In genomic region chr10:99261151-99261635, GRCm38 (mm10) we compare ENCODE assay signal across 8 mouse cellular contexts. TPM values are rescaled to one million over a fixed set of nuclear protein-coding genes. Genes with fewer than 3 reads are reported as not detected.
DNase-seq lines count a peak whose midpoint lies in the region; ATAC-seq and TF ChIP-seq lines count a peak whose summit lies in the region.

No protein-coding gene starts in this region.

- DNase-seq in thymus, adult 2 months = no peak
- DNase-seq in thymus, postnatal 4 days = no peak
- DNase-seq in cerebellum, postnatal 36 days = peak; percentile 75 to 80
- peak; percentile 84 for DNase-seq in limb, embryonic 11.5 days (ENCODE audit: low spot score)
- no peak for DNase-seq in spleen, adult 18-20 months
- DNase-seq in adrenal gland, postnatal 14 days = no peak

- no peaks in the 10 kb centered on the region for H3K27me3 ChIP-seq in thymus, adult 2 months (ENCODE audit: control insufficient read depth, insufficient read depth, low read length)
- no peaks in the 10 kb centered on the region for H3K27me3 ChIP-seq in limb, embryonic 11.5 days (ENCODE audit: control insufficient read depth, insufficient read depth, low read length)
- no peaks in the 10 kb centered on the region for H3K27me3 ChIP-seq in neural tube, embryonic 12.5 days (replicated peaks)

- peak overlapping the region; percentile 67 for H3K4me2 ChIP-seq in limb, embryonic 11.5 days (ENCODE audit: low read depth, severe bottlenecking)
- H3K4me2 ChIP-seq in neural tube, embryonic 12.5 days (replicated peaks) = peak overlapping the region; percentile 85

- no peaks in the 10 kb centered on the region for H3K36me3 ChIP-seq in thymus, adult 2 months (ENCODE audit: control insufficient read depth, insufficient read depth, low read length)
- H3K36me3 ChIP-seq in limb, embryonic 11.5 days (ENCODE audit: control insufficient read depth, insufficient read depth, low read length) = no peaks in the 10 kb centered on the region
- H3K36me3 ChIP-seq in neural tube, embryonic 12.5 days = no peaks in the 10 kb centered on the region

- H3K4me1 ChIP-seq in thymus, adult 2 months (replicated peaks; ENCODE audit: control insufficient read depth, insufficient read depth, low read length) = peaks cover 21% of the 10 kb centered on the region
- 0 out of 2 replicates have a peak, but pooled peaks cover 3% of the 10 kb centered on the region for H3K4me1 ChIP-seq in limb, embryonic 11.5 days (ENCODE audit: control insufficient read depth, insufficient read depth, low read length)
- peaks cover 31% of the 10 kb centered on the region for H3K4me1 ChIP-seq in neural tube, embryonic 12.5 days

- peak; percentile 11 for ATAC-seq in granulocyte monocyte progenitor cell, adult 5-6 weeks (replicated peaks; ENCODE audit: poor library complexity, severe bottlenecking)
- peak; percentile 1; the same call in 1 of the 2 replicates for ATAC-seq in limb, embryonic 11.5 days (ENCODE audit: insufficient number of reproducible peaks, low FRiP score, low TSS enrichment, low read depth)
- peak; percentile 8 for ATAC-seq in neural tube, embryonic 12.5 days (ENCODE audit: low FRiP score, low read depth)

- TF ChIP-seq POLR2A in thymus, adult 2 months (IDR thresholded peaks at IDR 0.05; ENCODE audit: control insufficient read depth, extremely low read depth, insufficient read depth, low read length, poor library complexity) = no peak

- no peaks in the 10 kb centered on the region for H3K9me3 ChIP-seq in limb, embryonic 11.5 days (ENCODE audit: control insufficient read depth, low read length)
- no peaks in the 10 kb centered on the region for H3K9me3 ChIP-seq in neural tube, embryonic 12.5 days

- H3K9ac ChIP-seq in limb, embryonic 11.5 days (ENCODE audit: low read length) = peak overlapping the region; percentile 98
- peak overlapping the region; percentile 80 for H3K9ac ChIP-seq in neural tube, embryonic 12.5 days

- peak overlapping the region; percentile 58 for H3K4me3 ChIP-seq in thymus, adult 2 months (ENCODE audit: control insufficient read depth, insufficient read depth, low read length)
- peak overlapping the region; percentile 98 for H3K4me3 ChIP-seq in limb, embryonic 11.5 days (ENCODE audit: low read depth, low read length)
- H3K4me3 ChIP-seq in neural tube, embryonic 12.5 days = peak overlapping the region; percentile 66

- no peak for TF ChIP-seq CTCF in thymus, adult 2 months (IDR thresholded peaks at IDR 0.05; ENCODE audit: borderline replicate concordance, control insufficient read depth, extremely low read depth, insufficient read depth, low read length, poor library complexity)

- under 1% methylated on average over 30 of the region's 30 CpGs for WGBS in thymus, adult 2 months
- under 1% methylated on average over 30 of the region's 30 CpGs for WGBS in limb, embryonic 11.5 days
- under 1% methylated on average over 30 of the region's 30 CpGs for WGBS in neural tube, embryonic 12.5 days

- peak overlapping the region; percentile 90 for H3K27ac ChIP-seq in thymus, adult 2 months (ENCODE audit: control insufficient read depth, insufficient read depth, low read length)
- peak overlapping the region; percentile 99 for H3K27ac ChIP-seq in limb, embryonic 11.5 days (replicated peaks; ENCODE audit: low read depth, low read length)
- H3K27ac ChIP-seq in neural tube, embryonic 12.5 days = peak overlapping the region; percentile 72

RNA-seq across cellular contexts. Expression of gene Dusp6, which starts 1.8 kb away (rescaled TPM):
- 43.9 and 46.1 TPM in 2 replicates for polyA plus RNA-seq in thymus, adult 2 months (2012; rRNA removed)
- total RNA-seq in granulocyte monocyte progenitor cell, adult 5-6 weeks (2014; fragmentation: Nextera tagmentation) = 11.6 and 12.2 TPM in 2 replicates
- 20.0 and 26.9 TPM in 2 replicates for total RNA-seq in granulocyte monocyte progenitor cell, adult 5-6 weeks (2017)
- polyA plus RNA-seq in limb, embryonic 11.5 days (2014; fragmentation: Nextera tagmentation; extraction: Ambion mirVana) = 187 and 207 TPM in 2 replicates
- polyA plus RNA-seq in neural tube, embryonic 12.5 days (2016; fragmentation: Nextera tagmentation; extraction: Ambion mirVana) = 38.7 and 40.6 TPM in 2 replicates
- total RNA-seq in adrenal gland, postnatal 14 days (2021) = 112 and 113 TPM in 2 replicates

Comparison
In these comparisons a context has a peak if more than half of its experiments do, and no peak if none do; other contexts are left out.
1. DNase-seq: peak in cerebellum, postnatal 36 days (2 of 2) and limb, embryonic 11.5 days (single experiment); none in thymus, adult 2 months (single experiment), thymus, postnatal 4 days (single experiment), spleen, adult 18-20 months (0 of 2) and adrenal gland, postnatal 14 days (single experiment).
2. Peak in every context shown above with its lines, with median percentiles within 50 percentile points of each other: H3K27ac ChIP-seq, H3K4me3 ChIP-seq and ATAC-seq.